Comparison of ENCODE assay signal across 8 mouse cellular contexts in the genomic region with DNA sequence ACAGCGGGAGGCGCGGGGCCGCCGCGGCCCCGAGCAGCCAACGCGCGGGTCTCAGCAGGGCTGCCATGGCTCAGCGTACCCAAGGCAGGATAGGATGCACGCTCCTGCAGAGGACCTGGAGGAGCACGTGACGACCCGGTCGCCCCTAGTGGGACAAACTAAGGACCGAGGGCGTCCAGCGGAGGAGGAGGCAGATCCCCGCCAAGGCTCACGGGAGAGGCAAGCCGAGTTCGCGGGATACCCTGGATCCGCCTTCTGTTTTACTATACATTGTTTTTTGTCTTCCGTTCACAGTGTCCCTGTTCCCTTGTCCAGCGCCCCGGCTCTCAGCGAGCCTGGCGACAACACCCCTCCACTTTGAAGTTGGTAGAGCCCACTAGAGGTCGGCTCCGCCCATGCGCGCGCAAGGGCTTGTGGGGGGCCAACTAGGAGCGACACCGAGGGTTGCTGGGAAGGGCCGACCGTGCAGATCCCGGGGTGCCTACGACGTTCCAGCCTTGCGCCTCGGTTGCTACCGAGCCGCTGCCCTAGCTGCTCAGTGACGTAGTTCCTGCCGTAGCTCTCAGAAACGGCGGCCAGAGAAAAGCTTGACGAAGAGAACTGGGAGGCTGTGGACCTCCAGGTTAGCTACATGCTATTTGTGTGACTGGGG. TPM values are rescaled to one million over a fixed set of nuclear protein-coding genes. Genes with fewer than 3 reads are reported as not detected.
A peak's percentile ranks its signal among the peaks of the same experiment; 100 is the strongest.
DNase-seq lines count a peak whose midpoint lies in the region; ATAC-seq and TF ChIP-seq lines count a peak whose summit lies in the region.

A gene (minus strand): TSS at position 343 of the 652 bp plus-strand sequence.

- no peaks in the 10 kb centered on the region for H3K9me3 ChIP-seq in erythroblast, embryonic 14.5 days (ENCODE audit: control insufficient read depth, low read length)
- H3K9me3 ChIP-seq in heart, embryonic 11.5 days (replicated peaks; ENCODE audit: control insufficient read depth, low read length): no peaks in the 10 kb centered on the region
- no peaks in the 10 kb centered on the region for H3K9me3 ChIP-seq in kidney, embryonic 16.5 days (ENCODE audit: low read length)

- H3K27me3 ChIP-seq in C2C12 (ENCODE audit: control insufficient read depth, insufficient read depth, insufficient read length): no peaks in the 10 kb centered on the region
- no peaks in the 10 kb centered on the region for H3K27me3 ChIP-seq in erythroblast, embryonic 14.5 days (ENCODE audit: control insufficient read depth)
- no peaks in the 10 kb centered on the region for H3K27me3 ChIP-seq in heart, embryonic 11.5 days (ENCODE audit: control insufficient read depth, insufficient read depth, low read length)
- no peaks in the 10 kb centered on the region for H3K27me3 ChIP-seq in kidney, embryonic 16.5 days (ENCODE audit: insufficient read depth, low read length)
- no peaks in the 10 kb centered on the region for H3K27me3 ChIP-seq in liver, adult 2 months (ENCODE audit: control insufficient read depth, insufficient read depth, low read length)
- H3K27me3 ChIP-seq in myocyte (ENCODE audit: control insufficient read depth, insufficient read depth, insufficient read length): no peaks in the 10 kb centered on the region
- H3K27me3 ChIP-seq in splenic B cell, adult 2 months (ENCODE audit: control insufficient read depth, insufficient read depth, low read length, poor library complexity, severe bottlenecking): no peaks in the 10 kb centered on the region

- peaks cover 56% of the 10 kb centered on the region for H3K4me1 ChIP-seq in erythroblast, embryonic 14.5 days (ENCODE audit: control insufficient read depth)
- peaks cover 13% of the 10 kb centered on the region for H3K4me1 ChIP-seq in heart, embryonic 11.5 days (ENCODE audit: control insufficient read depth, insufficient read depth, low read length)
- peaks cover 22% of the 10 kb centered on the region for H3K4me1 ChIP-seq in kidney, embryonic 16.5 days (ENCODE audit: insufficient read depth, low read length)
- peaks cover 11% of the 10 kb centered on the region for H3K4me1 ChIP-seq in liver, adult 2 months (ENCODE audit: control insufficient read depth, insufficient read depth, low read length)

- H3K79me2 ChIP-seq in C2C12 (ENCODE audit: control insufficient read depth, insufficient read depth) (peaks cover 49% of the 10 kb centered on the region), myocyte (ENCODE audit: control insufficient read depth, insufficient read depth) (peaks cover 48% of the 10 kb centered on the region)
- peaks cover 31% of the 10 kb centered on the region for H3K79me2 ChIP-seq in liver, adult 2 months (ENCODE audit: control insufficient read depth, insufficient read depth, low read length)

- no peak for TF ChIP-seq CTCF in C2C12 (IDR thresholded peaks at IDR 0.05; ENCODE audit: control insufficient read depth, insufficient read depth, insufficient read length)
- no peak for TF ChIP-seq CTCF in brain, embryonic 14.5 days (IDR thresholded peaks at IDR 0.05; ENCODE audit: borderline replicate concordance, extremely low read depth, insufficient read depth, insufficient read length)
- no peak for TF ChIP-seq CTCF in liver, adult 2 months (IDR thresholded peaks at IDR 0.05; ENCODE audit: low read depth, low read length)

- under 1% methylated on average over 49 of the region's 51 CpGs for WGBS in heart, embryonic 11.5 days (ENCODE audit: insufficient replicate concordance)
- whole genome bisulfite sequencing in kidney, embryonic 16.5 days: under 1% methylated on average over 51 of the region's 51 CpGs
- under 1% methylated on average over 51 of the region's 51 CpGs for WGBS in liver, adult 2 months

- ATAC-seq in heart, embryonic 11.5 days (replicated peaks; ENCODE audit: insufficient number of reproducible peaks, low FRiP score, low TSS enrichment): peak; percentile 98
- ATAC-seq in kidney, embryonic 16.5 days (ENCODE audit: low FRiP score, low TSS enrichment): peak; percentile 98

- H3ac ChIP-seq in C2C12 (ENCODE audit: control insufficient read depth, insufficient read length, low read depth) (peak within 1 kb of the TSS; percentile 84), myocyte (ENCODE audit: control insufficient read depth, insufficient read length) (peak within 1 kb of the TSS; percentile 78)

- H3K36me3 ChIP-seq in C2C12 (ENCODE audit: control insufficient read depth, insufficient read depth) (peaks cover 12% of the 10 kb centered on the region), myocyte (ENCODE audit: control insufficient read depth, insufficient read depth) (no peaks in the 10 kb centered on the region)
- H3K36me3 ChIP-seq in erythroblast, embryonic 14.5 days (ENCODE audit: control insufficient read depth): peaks cover 47% of the 10 kb centered on the region
- no peaks in the 10 kb centered on the region for H3K36me3 ChIP-seq in heart, embryonic 11.5 days (ENCODE audit: control insufficient read depth, insufficient read depth, low read length)
- H3K36me3 ChIP-seq in kidney, embryonic 16.5 days (ENCODE audit: insufficient read depth, low read length): no peaks in the 10 kb centered on the region
- no peaks in the 10 kb centered on the region; the same call in 1 of the 2 replicates for H3K36me3 ChIP-seq in liver, adult 2 months (ENCODE audit: control insufficient read depth, insufficient read depth, low read length)
- H3K36me3 ChIP-seq in splenic B cell, adult 2 months (ENCODE audit: control insufficient read depth, insufficient read depth, low read length, poor library complexity, severe bottlenecking): no peaks in the 10 kb centered on the region

- peaks cover 48% of the 10 kb centered on the region for H3K79me3 ChIP-seq in C2C12 (ENCODE audit: low read depth)

- peak within 1 kb of the TSS; percentile 99 for H3K4me3 ChIP-seq in C2C12 (ENCODE audit: insufficient read depth, poor library complexity, severe bottlenecking)
- peak within 1 kb of the TSS; percentile 86 for H3K4me3 ChIP-seq in erythroblast, embryonic 14.5 days (replicated peaks)
- H3K4me3 ChIP-seq in heart, embryonic 11.5 days (ENCODE audit: low read depth, low read length): peak within 1 kb of the TSS; percentile 71
- H3K4me3 ChIP-seq in kidney, embryonic 16.5 days (ENCODE audit: low read length): peak within 1 kb of the TSS; percentile 95
- H3K4me3 ChIP-seq in liver, adult 2 months (ENCODE audit: insufficient read depth, low read depth, low read length): peak within 1 kb of the TSS; percentile 96
- peak within 1 kb of the TSS; percentile 86 for H3K4me3 ChIP-seq in myocyte

- peak; percentile 48 for TF ChIP-seq POLR2A in brain, embryonic 14.5 days (IDR thresholded peaks at IDR 0.05; ENCODE audit: borderline replicate concordance, extremely low read depth, insufficient read depth, insufficient read length, poor library complexity, severe bottlenecking)
- peak; percentile 63 for TF ChIP-seq POLR2A in liver, adult 2 months (IDR thresholded peaks at IDR 0.05; ENCODE audit: extremely low read depth, insufficient read depth, low read length)
- peak; percentile 91 for TF ChIP-seq POLR2A in myocyte (IDR thresholded peaks at IDR 0.05; ENCODE audit: insufficient read length, low read depth)

- H3K27ac ChIP-seq in heart, embryonic 11.5 days (ENCODE audit: low read depth, low read length): peak within 1 kb of the TSS; percentile 81
- H3K27ac ChIP-seq in kidney, embryonic 16.5 days (ENCODE audit: low read length): peak within 1 kb of the TSS; percentile 19
- H3K27ac ChIP-seq in liver, adult 2 months (replicated peaks; ENCODE audit: insufficient read depth, low read depth, low read length): peak within 1 kb of the TSS; percentile 87

- peak within 1 kb of the TSS; percentile 84 for H3K4me2 ChIP-seq in heart, embryonic 11.5 days
- peak within 1 kb of the TSS; percentile 79 for H3K4me2 ChIP-seq in kidney, embryonic 16.5 days (replicated peaks; ENCODE audit: low read depth, low read length)
- H3K4me2 ChIP-seq in myocyte (ENCODE audit: low read depth): peak within 1 kb of the TSS; percentile 98

- peak within 1 kb of the TSS; percentile 76 for H3K9ac ChIP-seq in heart, embryonic 11.5 days (ENCODE audit: low read depth, low read length)
- H3K9ac ChIP-seq in kidney, embryonic 16.5 days (replicated peaks; ENCODE audit: low read length): peak within 1 kb of the TSS; percentile 88
- peak within 1 kb of the TSS; percentile 92 for H3K9ac ChIP-seq in liver, adult 2 months (ENCODE audit: low read depth, low read length)

- peak; percentile 99 for DNase-seq in brain, embryonic 14.5 days (ENCODE audit: low read depth)
- DNase-seq in liver, adult 2 months (ENCODE audit: extremely low read depth, low read depth, low spot score): peak; percentile 86
- peak; percentile 97 for DNase-seq in splenic B cell, adult 2 months (ENCODE audit: low read depth, low spot score)

TF ChIP-seq in C2C12, 6 proteins besides CTCF, POLR2A, EP300 and RAD21:
- TF ChIP-seq MAX (IDR thresholded peaks at IDR 0.05) (peak; percentile 61), USF1 (IDR thresholded peaks at IDR 0.05; ENCODE audit: low read depth) (peak; percentile 95), FOSL1 (IDR thresholded peaks at IDR 0.05; ENCODE audit: insufficient read depth, low read length, poor library complexity, severe bottlenecking) (no peak)

TF ChIP-seq in myocyte, 11 proteins besides CTCF, POLR2A, EP300 and RAD21 (continues in another document):
- peak; percentile 11 for TF ChIP-seq E2F4 (IDR thresholded peaks at IDR 0.05; ENCODE audit: insufficient read depth)
- no peak for TF ChIP-seq REST (IDR thresholded peaks at IDR 0.05; ENCODE audit: insufficient read depth, insufficient read length)
- TF ChIP-seq SRF (IDR thresholded peaks at IDR 0.05; ENCODE audit: control insufficient read depth, insufficient read length, low read depth): peak; percentile 13
- TF ChIP-seq MYOG (IDR thresholded peaks at IDR 0.05; ENCODE audit: control insufficient read depth in 1 of 3, insufficient read depth in 1 of 3, insufficient read length in 2 of 3, low read depth in 2 of 3): peak in 1 of 3 experiments; percentile 26
- TF ChIP-seq MAX (IDR thresholded peaks at IDR 0.05; ENCODE audit: low read depth): peak; percentile 56
- peak; percentile 96 for TF ChIP-seq USF1 (IDR thresholded peaks at IDR 0.05; ENCODE audit: low read depth)
- TF ChIP-seq MYOD1 (IDR thresholded peaks at IDR 0.05; ENCODE audit: control insufficient read depth in 1 of 3, insufficient read length in 2 of 3, low read depth in 2 of 3): peak in 1 of 3 experiments; percentile 26
- peak; percentile 82 for TF ChIP-seq POLR2AphosphoS2 (IDR thresholded peaks at IDR 0.05; ENCODE audit: insufficient read length, low read depth)
- TF ChIP-seq TCF12 (IDR thresholded peaks at IDR 0.05; ENCODE audit: insufficient read depth, poor library complexity, severe bottlenecking): peak; percentile 85

RNA-seq across cellular contexts. Expression of the gene that starts here (rescaled TPM):
- polyA plus RNA-seq in C2C12 (2012; fragmentation: generic; extraction: Trizol) (19.3 TPM), myocyte (2012; fragmentation: generic; extraction: Trizol) (23.3 TPM)
- polyA plus RNA-seq in brain, embryonic 14.5 days (2012; rRNA removed): 17.6 and 27.3 TPM in 2 replicates
- polyA plus RNA-seq in erythroblast, embryonic 14.5 days (2012): 0.26 and 0.31 TPM in 2 replicates
- 62.2 and 72.3 TPM in 2 replicates for polyA plus RNA-seq in heart, embryonic 11.5 days (2014; fragmentation: Nextera tagmentation; extraction: Ambion mirVana)
- polyA plus RNA-seq in kidney, embryonic 16.5 days (2015; fragmentation: Nextera tagmentation; extraction: Ambion mirVana): 54.8 and 57.7 TPM in 2 replicates
- total RNA-seq in liver, adult 2 months (2014; rRNA removed): 101 and 103 TPM in 2 replicates
- 15.3 and 17.4 TPM in 2 replicates for polyA plus RNA-seq in liver, adult 2 months (2012; rRNA removed)

Comparison
In these comparisons a context has a peak if more than half of its experiments do, and no peak if none do; other contexts are left out.
1. Peak in every context shown above with its lines: DNase-seq, ATAC-seq, H3K4me3 ChIP-seq and H3K27ac ChIP-seq.
2. RNA of the gene that starts here (polyA plus RNA-seq): 62.2 to 72.3 TPM in heart, embryonic 11.5 days, 54.8 to 57.7 TPM in kidney, embryonic 16.5 days, 17.6 to 27.3 TPM in brain, embryonic 14.5 days, 23.3 TPM in myocyte (single experiment), 19.3 TPM in C2C12 (single experiment) and 15.3 to 17.4 TPM in liver, adult 2 months; 0.26 to 0.31 TPM in erythroblast, embryonic 14.5 days; every median in the first group is over 10 times any median in the second.
3. H3K27ac ChIP-seq: peak in every context shown above with its lines; median percentile 87 in liver, adult 2 months; 81 in heart, embryonic 11.5 days; 19 in kidney, embryonic 16.5 days.